Mouse (Mus musculus) right cerebral cortex, postnatal 4 days (tissue): ENCODE results near the gene Afap1.

Source experiments
- DNase-seq: peaks from one replicate; pipeline ENCODE4 v3.0.0-alpha.2; 2022

Gene Afap1

DNA sequence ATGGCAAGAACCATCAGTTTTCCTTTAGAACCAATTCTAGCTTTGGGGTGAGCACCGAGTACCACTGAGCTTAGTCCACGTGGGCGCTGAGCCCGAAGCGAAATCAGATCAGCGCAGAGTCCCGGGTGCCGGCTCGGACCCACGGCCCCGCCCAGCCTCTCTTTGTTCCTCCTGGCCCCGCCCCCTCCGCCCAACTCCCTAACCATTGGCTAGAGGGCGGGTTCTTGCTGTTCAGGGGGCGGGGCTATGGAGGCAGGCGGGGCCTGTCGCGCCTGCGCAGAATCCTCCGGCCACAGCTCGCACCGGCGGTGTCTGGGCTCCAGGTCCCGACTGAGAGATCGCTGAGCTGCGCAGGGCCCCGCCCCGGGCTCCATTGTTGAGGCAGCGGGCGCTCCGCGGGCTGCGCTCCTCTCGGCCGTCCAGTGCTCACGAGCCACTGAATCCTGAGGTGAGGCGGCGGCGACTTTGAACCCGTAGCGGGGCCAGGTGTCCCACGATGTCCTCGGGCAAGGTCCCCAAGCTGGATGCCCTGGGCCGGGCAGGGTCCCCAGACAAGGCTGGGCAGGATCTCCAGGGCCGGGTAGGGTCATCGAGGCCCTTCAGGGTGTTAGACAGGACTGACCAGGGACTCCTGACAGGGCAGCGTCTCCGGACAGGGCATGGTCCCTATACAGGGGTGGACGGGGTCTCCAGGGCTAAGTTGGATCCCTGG is at the start of gene Afap1:
Gene Afap1, plus strand, starts transcription at position 227 of the 712 bp plus-strand sequence.
- DNase-seq, result peak; percentile 100

DNA sequence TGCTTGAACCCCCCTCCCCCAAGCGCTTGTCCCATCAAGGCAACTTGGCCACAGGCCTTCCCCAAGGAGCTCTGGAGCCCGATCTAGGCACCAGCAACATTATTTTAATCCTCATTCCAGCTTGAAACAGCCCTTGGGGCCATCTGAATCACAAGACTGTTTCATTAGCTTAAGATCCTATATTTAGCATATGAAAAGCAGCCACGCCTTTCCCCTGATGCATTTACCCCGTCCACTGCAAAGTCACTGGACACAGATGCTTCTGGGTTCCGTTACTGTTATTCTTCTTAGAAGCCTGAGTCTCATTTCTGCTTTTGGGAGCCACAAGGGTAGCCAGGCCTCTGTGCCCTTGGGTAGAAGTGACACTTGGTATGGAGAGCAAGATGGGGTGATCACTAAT is 41.6 kb upstream of the Afap1 start:
- no peak for DNase-seq

DNA sequence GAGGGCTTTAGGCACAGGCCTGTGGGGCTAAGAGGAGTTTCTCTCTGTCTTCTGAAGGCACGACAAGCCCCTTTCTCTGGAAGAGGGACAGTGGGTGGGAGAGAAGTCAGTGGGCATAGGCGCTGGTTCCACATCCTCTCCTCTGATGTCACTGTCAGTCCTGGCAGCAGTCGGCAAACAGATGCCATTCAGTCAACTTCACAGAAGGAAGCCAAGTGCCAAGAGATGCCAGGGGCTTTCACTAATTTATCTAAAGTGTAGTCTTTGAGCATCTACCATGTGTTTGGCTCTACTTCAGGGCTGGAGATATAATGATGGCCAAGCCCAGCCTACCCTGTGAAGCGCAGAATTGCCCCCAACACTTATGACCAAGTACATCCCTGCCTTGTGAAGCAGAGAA is 39.7 kb upstream of the Afap1 start:
- DNase-seq, result no peak

DNA sequence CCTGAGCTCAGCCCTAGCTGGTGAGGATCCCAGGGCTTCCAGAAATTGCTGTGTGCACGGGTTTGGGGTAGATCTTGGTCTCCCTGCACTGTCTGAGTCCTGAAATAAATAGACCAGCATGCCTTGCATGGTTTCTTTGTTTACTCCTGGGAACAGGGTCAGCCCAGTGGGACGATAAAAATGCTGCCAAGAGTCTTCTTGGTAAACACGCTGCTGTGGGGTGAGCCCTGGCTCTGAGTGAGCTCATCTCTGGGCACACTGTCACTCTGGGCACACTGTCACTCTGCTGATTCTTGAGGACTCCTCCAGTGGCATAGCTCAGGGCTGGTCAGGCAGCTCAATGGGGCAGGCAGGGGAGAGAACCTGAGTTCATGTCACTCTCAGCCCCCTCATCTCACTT is 36.9 kb upstream of the Afap1 start:
- DNase-seq, result no peak

DNA sequence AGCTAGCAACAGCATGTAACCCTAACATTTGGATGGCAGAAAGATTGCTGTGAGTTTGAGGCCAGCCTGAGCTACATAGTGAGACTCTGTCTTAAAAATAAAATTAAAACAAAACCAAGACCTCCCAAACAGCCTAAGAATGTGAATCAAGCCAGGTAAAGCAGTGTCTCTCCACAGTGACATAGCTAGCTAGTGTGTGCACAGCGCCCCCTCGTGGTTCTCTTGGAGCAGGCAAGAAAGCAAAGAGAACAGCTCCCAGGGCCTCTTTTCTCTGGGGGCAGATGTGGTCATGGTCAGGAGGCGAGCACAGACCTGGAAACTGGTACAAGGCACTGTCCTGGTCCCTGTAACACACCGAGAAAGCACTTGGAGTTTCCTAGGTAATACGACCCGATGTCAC is 35.0 kb upstream of the Afap1 start:
- peak; percentile 87 for DNase-seq

DNA sequence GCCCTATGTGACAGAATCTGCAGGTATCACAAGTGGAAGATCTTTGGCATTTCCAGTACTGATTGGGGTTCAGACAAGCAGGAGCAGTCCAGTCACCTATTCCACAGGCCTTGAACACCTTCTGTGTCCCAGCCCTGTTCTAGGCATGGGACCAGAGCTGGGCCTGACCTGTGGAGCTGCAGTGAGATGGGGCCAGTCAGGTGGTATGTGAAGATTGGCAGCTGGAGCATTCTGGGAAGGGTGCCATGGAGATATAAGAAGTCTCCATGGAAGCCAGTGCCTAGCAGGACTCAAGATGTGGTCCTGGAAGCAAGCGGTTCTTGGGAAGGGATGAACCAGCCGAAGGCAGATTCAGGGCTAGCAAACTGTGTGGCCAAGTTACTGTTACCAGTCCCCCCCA is 31.7 kb upstream of the Afap1 start:
- no peak for DNase-seq

DNA sequence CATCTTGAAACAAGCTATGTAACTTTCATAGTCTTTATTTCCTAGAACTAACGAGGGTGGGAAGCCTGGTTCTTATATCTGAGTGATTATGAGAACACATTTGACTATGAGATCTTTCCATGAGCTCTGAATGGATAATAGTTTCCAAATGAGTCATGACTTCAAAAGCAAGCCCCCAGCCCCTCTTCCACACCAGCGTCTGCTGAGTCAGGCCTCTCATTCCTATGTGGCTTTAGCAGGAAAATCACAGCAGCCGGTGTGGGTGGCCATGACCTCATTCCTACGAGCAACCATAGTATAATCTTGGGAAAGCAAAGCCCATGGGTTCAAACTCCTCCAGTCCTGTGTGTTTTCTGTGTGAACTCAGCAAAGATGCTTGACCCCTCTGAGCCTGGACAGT is 23.1 kb upstream of the Afap1 start:
- DNase-seq, result no peak

DNA sequence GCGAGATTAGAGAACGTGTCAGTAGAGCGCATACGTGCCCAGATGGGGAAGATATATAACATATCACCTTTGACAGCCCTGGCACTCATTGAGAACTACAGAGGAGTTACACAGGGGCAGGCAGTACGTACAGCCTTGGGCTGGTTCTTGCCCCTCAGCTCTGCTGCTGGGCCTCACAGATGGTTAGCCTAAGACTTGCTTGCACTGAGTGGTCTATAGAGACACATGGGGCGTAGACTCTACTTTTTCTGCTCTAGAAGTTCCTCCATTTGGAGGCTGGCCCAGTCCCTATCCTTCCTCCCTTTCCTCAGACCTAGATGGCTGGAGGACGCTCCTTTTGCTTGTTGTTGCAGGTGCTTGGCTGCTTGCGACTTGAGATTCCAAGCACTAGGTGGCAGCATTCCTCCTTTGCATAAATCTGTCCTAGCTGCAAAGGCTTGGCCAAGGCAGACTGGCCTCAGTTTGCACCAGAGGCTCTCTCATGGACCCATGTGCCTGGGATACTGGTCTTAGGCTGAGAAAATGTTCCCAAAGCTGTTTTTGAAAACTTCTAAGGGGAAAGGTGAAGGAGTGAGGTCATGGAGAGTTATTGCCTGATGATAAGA is 22.6 kb upstream of the Afap1 start:
- DNase-seq, result peak; percentile 58

DNA sequence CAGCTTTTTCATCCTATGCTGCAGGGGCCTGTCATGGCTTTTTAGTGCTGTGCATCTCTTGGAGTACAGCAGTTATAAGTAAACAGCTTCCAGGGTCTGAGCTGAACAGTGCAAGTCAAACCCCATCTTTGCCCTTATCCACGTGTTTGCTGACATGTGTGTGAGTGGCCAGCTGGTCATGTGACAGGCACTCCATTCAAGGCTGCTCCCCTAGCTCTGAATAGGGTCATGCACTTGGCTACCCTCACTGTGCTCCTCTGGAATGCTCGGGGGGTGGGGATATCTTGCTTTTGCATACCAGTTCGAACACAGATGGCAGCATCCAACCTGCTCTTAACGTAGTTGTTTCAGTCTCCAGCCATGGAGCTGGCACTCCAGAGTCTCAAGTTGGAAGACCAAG is 19.7 kb upstream of the Afap1 start:
- no peak for DNase-seq

DNA sequence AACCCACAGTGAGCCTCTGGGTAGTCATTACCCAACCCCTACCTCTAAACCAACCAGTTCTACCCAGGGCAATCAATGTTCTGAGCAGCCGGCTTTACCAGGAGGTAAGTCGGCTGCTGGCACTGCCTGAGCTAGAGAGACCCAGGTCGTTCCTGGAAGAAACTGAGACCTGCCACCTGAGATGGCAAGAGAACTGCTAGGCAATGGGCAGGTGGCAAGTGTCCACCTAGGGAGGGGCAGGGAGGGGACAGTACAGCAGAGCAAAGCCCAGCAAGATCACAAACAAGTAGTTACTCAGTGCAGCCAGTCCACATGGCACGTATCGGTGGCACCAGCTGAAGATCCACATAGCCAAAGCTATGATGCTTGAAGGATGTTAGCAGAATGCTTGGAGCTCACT is 16.9 kb upstream of the Afap1 start:
- no peak for DNase-seq

DNA sequence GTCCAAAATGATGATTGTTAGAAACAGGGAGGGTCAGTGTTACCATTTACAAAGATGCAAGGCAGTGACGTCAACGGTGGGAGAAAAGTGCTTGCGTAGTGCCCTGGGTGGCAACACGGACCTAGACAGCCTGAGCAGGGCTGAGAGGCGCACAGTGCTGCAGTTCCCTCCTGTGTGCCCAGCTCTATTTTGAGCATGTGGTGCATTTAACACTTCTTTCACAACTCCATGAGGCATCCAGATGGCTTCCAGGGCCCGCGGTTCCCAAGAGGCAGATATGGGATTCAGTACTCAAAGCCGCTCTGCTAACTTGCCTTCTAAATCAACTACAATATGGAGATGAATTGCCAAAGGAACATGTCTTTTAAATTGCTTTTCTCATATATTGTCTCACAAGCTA is 13.9 kb upstream of the Afap1 start:
- DNase-seq, result peak; percentile 59

DNA sequence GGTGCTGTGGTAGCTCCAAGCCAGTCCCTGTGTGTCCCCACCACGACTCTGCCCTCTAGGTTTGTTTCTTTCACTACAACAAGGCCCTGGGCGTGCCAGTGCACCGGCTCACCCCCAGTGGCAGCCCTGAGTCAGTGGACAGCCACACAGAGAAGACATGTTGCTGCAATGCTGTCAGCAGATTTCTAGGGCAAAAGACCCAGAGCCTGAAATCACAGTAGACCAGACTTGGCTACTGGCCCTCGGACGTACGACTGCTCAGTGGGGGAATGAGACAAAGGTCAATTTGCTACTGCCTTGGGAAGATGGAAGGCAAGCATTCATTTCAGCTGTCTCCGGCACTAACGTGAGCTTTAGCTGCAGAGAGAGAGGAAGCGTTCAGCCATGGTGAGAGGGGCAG is 10.7 kb upstream of the Afap1 start:
- no peak for DNase-seq

DNA sequence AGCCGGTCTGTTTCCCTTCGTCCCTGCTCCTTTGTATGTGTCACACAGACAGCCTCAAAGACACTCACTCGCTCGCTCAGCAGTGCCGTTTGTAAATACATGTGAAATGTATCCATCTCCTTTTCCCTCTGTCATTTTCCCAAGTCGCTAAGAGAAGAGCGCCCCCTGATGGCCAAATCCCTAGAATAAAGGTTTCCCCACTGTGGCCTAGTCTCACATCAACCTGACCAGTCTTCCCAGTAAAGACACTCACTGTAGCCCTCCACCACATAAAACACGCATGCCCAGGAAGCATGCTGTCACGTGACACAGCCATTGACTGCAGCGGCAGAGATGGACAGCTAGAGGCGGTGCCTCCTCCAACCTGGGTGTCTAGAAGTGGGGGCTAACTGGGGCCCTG is 8.9 kb upstream of the Afap1 start:
- peak; percentile 72 for DNase-seq

DNA sequence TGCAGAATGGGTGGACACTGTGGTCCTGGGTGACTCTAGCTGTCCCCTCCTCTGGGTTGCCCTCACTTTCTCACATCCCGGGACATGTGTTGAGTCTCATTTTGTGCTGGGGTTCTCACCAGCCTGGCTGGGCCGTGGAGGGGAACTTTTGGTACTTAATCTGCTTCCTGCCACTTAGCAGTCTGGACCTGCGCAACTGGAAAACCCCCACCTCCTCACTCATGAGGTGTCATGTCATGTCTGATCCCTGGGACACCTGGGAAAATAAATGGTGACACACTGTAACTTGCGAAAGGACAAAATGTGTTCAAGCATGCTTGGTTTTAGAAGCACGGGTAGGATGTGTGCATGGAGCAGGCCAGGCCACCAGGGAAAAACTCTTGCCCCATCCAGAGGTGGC is 8.4 kb upstream of the Afap1 start:
- no peak for DNase-seq

DNA sequence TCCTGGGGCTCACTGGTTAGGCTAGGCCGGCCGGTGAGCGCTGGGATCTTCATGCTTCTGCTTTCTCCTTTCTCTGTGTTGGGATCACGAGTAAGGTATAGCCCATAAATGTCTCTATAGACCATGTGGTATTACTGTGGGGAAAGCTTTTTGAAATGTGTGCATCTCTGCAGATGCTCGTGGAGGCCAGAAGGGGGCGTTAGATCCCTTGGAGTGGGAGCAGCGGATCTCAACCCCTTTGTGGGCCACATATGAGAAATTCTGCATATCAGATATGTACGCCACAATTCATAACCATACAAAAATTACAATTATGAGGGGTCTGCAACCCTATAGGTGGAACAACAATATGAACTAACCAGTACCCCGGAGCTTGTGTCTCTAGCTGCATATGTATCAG is 4.2 kb upstream of the Afap1 start:
- DNase-seq, result no peak

DNA sequence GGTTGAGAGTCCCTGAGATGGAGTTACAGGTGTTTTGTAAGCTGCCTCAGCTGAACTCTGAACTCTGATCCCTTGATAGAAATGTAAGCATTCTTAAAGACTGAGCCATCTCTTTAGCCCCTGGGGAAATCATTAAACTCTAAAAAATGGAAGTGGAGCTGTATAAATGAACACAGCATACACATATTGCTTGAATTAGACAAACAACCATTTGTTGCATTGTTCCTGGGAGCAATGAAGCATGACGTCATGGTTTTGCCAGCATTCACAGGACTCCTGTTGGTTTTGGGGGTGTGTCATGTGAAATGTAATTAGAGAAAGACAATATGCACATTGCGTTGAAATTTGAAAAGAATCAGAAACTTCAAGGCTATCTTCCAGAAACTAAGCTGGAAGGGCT is 3.5 kb upstream of the Afap1 start:
- no peak for DNase-seq

DNA sequence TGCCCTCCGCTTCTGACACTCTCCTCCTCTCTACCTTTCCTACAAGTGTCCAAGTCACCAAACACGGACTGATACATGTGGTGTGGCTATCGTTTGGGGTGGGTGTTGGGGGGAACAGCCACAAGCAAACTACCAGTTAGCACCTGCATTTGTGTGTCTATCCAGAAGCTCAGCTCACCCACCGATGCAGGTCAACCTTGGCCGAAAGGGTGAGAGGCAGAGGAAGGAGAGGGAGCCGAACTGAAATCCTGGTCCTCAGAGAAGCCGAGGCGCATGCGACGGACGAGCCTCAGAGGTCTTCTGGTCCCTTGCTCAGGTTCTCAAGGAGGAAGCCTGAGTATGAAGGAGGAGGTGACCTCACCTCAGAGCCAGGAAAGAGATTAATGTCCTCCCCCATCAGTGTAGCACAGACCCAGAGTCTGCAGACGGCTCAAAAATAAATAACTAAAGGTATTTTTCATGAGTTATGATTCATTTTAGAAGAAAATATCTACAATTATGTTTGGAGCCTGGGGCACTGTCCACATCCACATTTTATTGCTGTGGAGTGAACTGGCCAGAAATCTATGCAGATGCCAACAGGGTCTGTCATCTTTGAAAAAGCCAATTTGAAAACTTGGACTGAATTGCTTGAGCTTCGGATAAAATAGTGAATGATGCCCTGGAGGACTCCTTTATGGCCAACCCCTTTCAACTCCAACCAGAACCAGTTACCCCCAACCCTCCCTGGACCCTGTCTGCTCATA is 2.0 kb upstream of the Afap1 start:
- DNase-seq, result no peak

DNA sequence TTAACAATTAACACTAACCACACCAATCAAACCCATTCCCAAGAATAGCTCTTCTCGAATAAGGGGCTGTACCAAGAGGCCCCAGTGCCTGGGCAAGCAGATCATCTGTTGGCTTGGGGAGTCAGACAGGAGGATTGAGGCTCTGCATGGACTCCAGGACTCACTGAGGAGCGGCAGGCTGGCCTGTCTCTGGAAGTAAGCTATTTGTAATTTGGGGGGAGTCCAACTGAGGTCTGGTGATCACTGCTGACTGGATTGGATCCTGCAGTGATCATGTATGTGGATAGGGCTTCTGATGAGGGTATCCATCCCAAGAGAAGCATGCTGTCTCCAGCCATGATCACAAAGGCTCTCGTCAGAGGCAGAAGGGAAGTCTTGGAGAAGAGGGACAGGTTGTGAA is 756 bp upstream of the Afap1 start:
- DNase-seq, result no peak

DNA sequence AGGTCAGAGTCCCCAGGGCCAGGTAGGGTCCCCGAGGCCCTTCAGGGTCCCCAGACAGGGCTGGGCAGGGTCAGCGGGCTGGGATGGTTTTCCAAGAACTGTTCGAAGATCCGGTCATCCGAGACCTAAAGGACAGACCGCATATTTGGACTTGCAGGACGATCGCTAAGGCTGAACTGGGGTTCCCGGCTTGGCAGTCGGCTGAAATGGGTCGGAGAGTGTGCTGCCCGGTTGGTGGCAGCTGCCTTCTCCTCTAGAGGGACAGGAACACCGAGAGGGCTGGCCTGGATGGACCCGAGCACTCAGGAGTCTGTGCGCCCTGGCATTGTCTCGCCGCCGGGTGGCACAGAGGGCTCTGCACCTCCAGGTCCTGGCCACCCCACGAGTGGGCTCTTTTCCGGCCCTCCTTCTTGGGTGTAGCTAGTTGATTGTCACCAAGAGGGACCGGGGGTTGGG is 714 bp downstream of the Afap1 start:
- DNase-seq, result peak; percentile 61

DNA sequence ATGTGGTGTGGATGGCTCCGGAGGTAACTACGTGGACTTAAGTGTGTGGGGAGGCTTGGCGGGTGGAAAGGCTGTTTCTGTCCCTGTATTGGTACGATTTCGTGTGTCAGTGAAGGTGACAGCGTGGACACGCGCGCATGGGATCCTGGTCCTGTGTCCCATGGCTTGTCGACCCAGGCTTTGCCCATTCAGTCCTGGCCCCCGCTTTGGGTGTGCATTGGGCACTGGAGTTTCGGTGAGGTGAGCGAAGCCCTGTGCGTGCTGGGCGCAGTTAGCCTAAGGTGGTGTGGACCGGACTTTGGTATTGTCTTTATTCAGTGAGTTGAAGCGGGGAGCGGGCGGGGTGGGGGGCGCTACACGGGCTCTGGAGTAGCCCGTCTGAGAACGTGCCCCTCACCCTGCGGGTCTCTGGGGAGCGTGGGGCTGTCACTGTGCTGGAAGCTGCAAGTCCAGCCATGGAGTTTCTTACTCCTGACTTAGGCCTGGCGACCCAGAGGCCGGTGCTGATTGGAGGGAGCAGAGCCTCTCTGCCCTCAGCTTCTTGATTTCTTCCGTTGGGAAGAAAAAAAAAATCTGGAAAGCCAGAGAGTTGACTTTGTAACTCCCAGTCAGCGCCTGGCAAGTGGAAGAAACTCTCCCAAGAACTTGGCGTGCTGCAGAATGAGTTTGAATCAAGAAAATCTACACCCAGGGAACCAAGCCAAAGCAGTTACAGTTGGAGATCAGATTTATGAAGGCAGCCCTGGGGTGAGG is 1.4 kb downstream of the Afap1 start:
- no peak for DNase-seq

DNA sequence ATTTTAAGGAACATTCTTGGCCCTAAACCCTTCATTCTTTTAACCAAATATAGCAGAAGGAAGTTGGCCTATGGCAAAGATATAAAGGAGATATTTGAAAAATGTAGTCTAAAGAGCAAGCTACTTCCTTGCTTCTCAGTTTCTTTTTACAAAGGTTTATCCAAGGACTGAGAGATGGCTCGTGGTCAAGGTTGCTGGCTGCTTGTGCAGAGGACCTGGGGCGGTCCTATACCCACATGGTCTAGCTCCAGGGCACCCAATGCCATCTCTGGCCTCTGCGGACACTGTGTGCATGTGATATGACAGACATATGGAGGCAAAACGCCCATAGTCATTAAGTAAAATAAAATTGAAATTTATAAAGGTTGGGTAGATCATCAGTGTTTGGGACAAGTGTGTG is 2.8 kb downstream of the Afap1 start:
- DNase-seq, result no peak

DNA sequence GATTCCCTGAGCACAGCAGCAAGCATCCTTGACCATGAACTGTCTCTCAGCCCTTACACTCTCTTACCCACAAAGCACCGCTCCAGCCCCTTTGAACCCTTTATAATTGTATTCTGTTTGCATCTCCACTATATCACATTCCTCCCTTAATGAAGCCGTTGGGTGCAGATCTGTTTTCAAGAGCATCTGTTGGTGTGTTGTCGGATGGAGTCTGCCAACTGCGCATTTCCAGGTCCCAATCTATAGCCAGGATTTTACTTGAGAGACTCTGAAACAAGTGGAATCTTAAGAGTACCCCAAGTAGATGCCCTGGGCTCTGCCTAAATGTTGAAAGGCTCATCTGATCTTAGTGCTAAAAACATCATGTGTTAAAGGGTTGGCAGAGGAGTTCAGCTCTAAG is 3.4 kb downstream of the Afap1 start:
- no peak for DNase-seq

DNA sequence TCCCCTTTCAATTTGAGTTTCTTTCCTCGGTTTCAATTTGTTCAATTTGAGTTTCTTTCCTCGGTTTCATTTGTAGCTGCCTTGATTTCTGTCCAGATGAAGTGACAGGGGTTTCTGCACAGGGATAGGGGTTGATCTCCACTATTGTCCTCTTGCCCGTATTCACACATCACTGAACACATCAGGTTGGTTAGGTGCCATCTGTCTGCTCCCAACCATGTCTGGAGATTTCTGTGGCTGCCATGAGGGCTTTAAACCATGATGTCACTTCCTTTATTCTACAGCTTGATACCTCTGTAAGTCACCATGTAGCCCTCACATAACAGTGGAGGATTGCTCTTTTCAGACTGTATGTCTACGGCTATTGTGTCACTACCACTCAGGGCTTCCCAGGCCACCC is 4.0 kb downstream of the Afap1 start:
- no peak for DNase-seq

DNA sequence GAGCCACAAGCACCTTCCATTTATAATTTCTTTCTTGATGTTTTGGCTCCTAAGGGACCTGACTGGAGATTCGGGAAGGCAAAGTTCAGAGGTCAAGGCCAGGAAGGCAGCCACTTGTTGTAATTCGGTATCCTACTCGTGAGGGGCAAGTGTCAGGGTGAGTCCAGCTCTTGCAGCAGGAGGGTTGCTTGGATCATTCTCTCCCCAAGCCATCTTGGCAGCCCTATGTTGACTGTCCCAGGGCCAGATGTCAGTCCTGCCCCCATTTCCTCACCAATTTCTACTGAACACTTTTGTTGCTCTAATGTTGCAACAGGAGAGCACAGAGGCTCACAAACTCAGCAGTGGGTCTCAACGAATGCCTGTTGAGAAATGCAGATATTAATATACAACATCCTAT is 5.0 kb downstream of the Afap1 start:
- DNase-seq, result no peak
